Mouse (Mus musculus) CH12.LX (cell line): ENCODE measurements around the gene Mlip. TPM values are rescaled to one million over a fixed set of nuclear protein-coding genes. Genes with fewer than 3 reads are reported as not detected.

Experiments used
- DNase-seq: peaks from one replicate; pipeline ENCODE4 v3.0.0-alpha.2; 2013; ENCODE audit errors: extremely low read depth
- H3K27ac ChIP-seq: 2 replicates; pipeline ENCODE4 v1.5.1; 2012; ENCODE audit warnings: low read depth, mild to moderate bottlenecking, control low read depth, moderate library complexity; ENCODE audit not compliant: insufficient read depth
- H3K27me3 ChIP-seq: replicated peaks from 2 replicates; pipeline ENCODE3; 2012; ENCODE audit warnings: inconsistent platforms
- H3K36me3 ChIP-seq, 2 experiments: replicated peaks in 1 of 2; 2 replicates each; pipeline versions ENCODE3 to v1.6.1; 2012; ENCODE audit warnings: inconsistent platforms in 1 of 2, low read length in 1 of 2, mild to moderate bottlenecking in 1 of 2, mixed read lengths in 1 of 2, moderate library complexity in 1 of 2; ENCODE audit not compliant: control insufficient read depth in 1 of 2, insufficient read depth in 1 of 2
- H3K4me1 ChIP-seq, 2 experiments: 2 replicates each; pipeline ENCODE4 v1.6.1; 2012; ENCODE audit warnings: inconsistent platforms in 1 of 2, moderate library complexity in 1 of 2; ENCODE audit not compliant: insufficient read depth in 2 of 2, control insufficient read depth in 1 of 2
- H3K4me2 ChIP-seq: 2 replicates; pipeline ENCODE4 v1.6.1; 2012; ENCODE audit warnings: low read depth, mild to moderate bottlenecking, control low read depth; ENCODE audit not compliant: poor library complexity, insufficient read depth, severe bottlenecking
- H3K4me3 ChIP-seq, 3 experiments: fragments of 150-350 bp in 1 of 3; sonication (generic) in 1 of 3; replicated peaks in 1 of 3; 2 replicates each; pipeline versions ENCODE3 to v1.5.1; 2011 to 2012; ENCODE audit warnings: low read depth in 2 of 3, low read length in 2 of 3, mild to moderate bottlenecking in 2 of 3, moderate library complexity in 2 of 3, control low read depth in 1 of 3, improper control_type of control experiment in 1 of 3, inconsistent platforms in 1 of 3, mixed read lengths in 1 of 3; ENCODE audit not compliant: poor library complexity in 1 of 3
- H3K79me2 ChIP-seq: replicated peaks from 2 replicates; pipeline ENCODE4 v1.6.1; 2012; ENCODE audit warnings: mild to moderate bottlenecking, moderate library complexity; ENCODE audit not compliant: control insufficient read depth, poor library complexity, insufficient read depth, severe bottlenecking; ENCODE audit errors: extremely low read depth
- H3K9ac ChIP-seq: 2 replicates; pipeline ENCODE4 v1.6.1; 2012; ENCODE audit warnings: low read depth, mild to moderate bottlenecking, control low read depth, moderate library complexity; ENCODE audit not compliant: insufficient read depth
- H3K9me3 ChIP-seq: replicated peaks from 2 replicates; pipeline ENCODE3; 2012; ENCODE audit warnings: low read length, inconsistent platforms, mixed read lengths
- CHD1 ChIP-seq: IDR thresholded peaks from 2 replicates; pipeline ENCODE4 v1.6.1; 2012; ENCODE audit warnings: low read depth, low read length, improper control_type of control experiment, inconsistent platforms
- CHD2 ChIP-seq: IDR thresholded peaks from 2 replicates; pipeline ENCODE4 v1.6.1; 2011; ENCODE audit warnings: low read length, improper control_type of control experiment
- ELF1 ChIP-seq: IDR thresholded peaks from 2 replicates; pipeline ENCODE4 v1.6.1; 2014; ENCODE audit warnings: low read depth, mild to moderate bottlenecking, inconsistent platforms, low read length, improper control_type of control experiment
- HCFC1 ChIP-seq: IDR thresholded peaks from 2 replicates; pipeline ENCODE4 v1.6.1; 2012; ENCODE audit warnings: low read depth, mild to moderate bottlenecking, inconsistent platforms, low read length, improper control_type of control experiment
- JUN ChIP-seq: IDR thresholded peaks from 2 replicates; pipeline ENCODE4 v1.6.1; 2011; ENCODE audit warnings: low read depth, mild to moderate bottlenecking, low read length, improper control_type of control experiment, moderate library complexity; ENCODE audit not compliant: insufficient read depth
- KAT2A ChIP-seq: IDR thresholded peaks from 2 replicates; pipeline ENCODE4 v1.6.1; 2012; ENCODE audit warnings: low read length, improper control_type of control experiment, inconsistent platforms; ENCODE audit not compliant: insufficient replicate concordance
- MAFK ChIP-seq: IDR thresholded peaks from 2 replicates; pipeline ENCODE4 v1.6.1; 2011; ENCODE audit warnings: low read length, improper control_type of control experiment; ENCODE audit not compliant: insufficient replicate concordance
- MAX ChIP-seq: IDR thresholded peaks from 2 replicates; pipeline ENCODE4 v1.6.1; 2011; ENCODE audit warnings: low read length, improper control_type of control experiment
- MAZ ChIP-seq: IDR thresholded peaks from 2 replicates; pipeline ENCODE4 v1.6.1; 2012; ENCODE audit warnings: low read depth, mild to moderate bottlenecking, inconsistent platforms, low read length, improper control_type of control experiment, moderate library complexity
- MYC ChIP-seq: IDR thresholded peaks from 2 replicates; pipeline ENCODE4 v1.6.1; 2011; ENCODE audit warnings: low read depth, mild to moderate bottlenecking, improper control_type of control experiment, low read length
- NRF1 ChIP-seq: IDR thresholded peaks from 2 replicates; pipeline ENCODE4 v1.6.1; 2014; ENCODE audit warnings: low read depth, mild to moderate bottlenecking, inconsistent platforms, low read length, improper control_type of control experiment, moderate library complexity
- PAX5 ChIP-seq: IDR thresholded peaks from 2 replicates; pipeline ENCODE4 v1.6.1; 2012; ENCODE audit warnings: low read length, inconsistent platforms, mixed read lengths
- POLR2A ChIP-seq: IDR thresholded peaks from 2 replicates; pipeline ENCODE4 v1.6.1; 2011; ENCODE audit warnings: low read depth, mild to moderate bottlenecking, improper control_type of control experiment, low read length
- POLR2AphosphoS2 ChIP-seq: IDR thresholded peaks from 2 replicates; pipeline ENCODE4 v1.6.1; 2011; ENCODE audit warnings: low read depth, low read length, improper control_type of control experiment
- RCOR1 ChIP-seq: conservative IDR thresholded peaks from 2 replicates; pipeline ENCODE4 v1.6.1; 2012; ENCODE audit warnings: low read depth, mild to moderate bottlenecking, inconsistent platforms, low read length, improper control_type of control experiment
- SIN3A ChIP-seq: IDR thresholded peaks from 2 replicates; pipeline ENCODE4 v1.6.1; 2012; ENCODE audit warnings: low read length, improper control_type of control experiment, inconsistent platforms
- SMC3 ChIP-seq: IDR thresholded peaks from 2 replicates; pipeline ENCODE4 v1.6.1; 2011; ENCODE audit warnings: low read depth, low read length, improper control_type of control experiment
- TBP ChIP-seq: conservative IDR thresholded peaks from 2 replicates; pipeline ENCODE4 v1.6.1; 2011; ENCODE audit warnings: low read depth, low read length, improper control_type of control experiment
- UBTF ChIP-seq: IDR thresholded peaks from 2 replicates; pipeline ENCODE4 v1.6.1; 2012; ENCODE audit warnings: low read depth, mild to moderate bottlenecking, inconsistent platforms, low read length, improper control_type of control experiment, moderate library complexity
- ZC3H11A ChIP-seq: IDR thresholded peaks from 2 replicates; pipeline ENCODE4 v1.6.1; 2012; ENCODE audit warnings: low read depth, mild to moderate bottlenecking, inconsistent platforms, low read length, improper control_type of control experiment
- ZKSCAN1 ChIP-seq: IDR thresholded peaks from 2 replicates; pipeline ENCODE4 v1.6.1; 2012; ENCODE audit warnings: low read depth, inconsistent platforms, low read length, improper control_type of control experiment, borderline replicate concordance
- ZMIZ1 ChIP-seq: IDR thresholded peaks from 2 replicates; pipeline ENCODE4 v1.6.1; 2012; ENCODE audit warnings: low read depth, mild to moderate bottlenecking, inconsistent platforms, low read length, improper control_type of control experiment
- dilution Hi-C: fragments of 300-500 bp; cut with MboI; formaldehyde crosslinking; loops from 2 replicates; pipeline ENCODE4 v1.14.3; 2020; ENCODE audit warnings: low sequenced_read_pairs; ENCODE audit not compliant: extremely low pct_unique_long_range_greater_than_20kb, extremely low pct_ligation_motif_present
- in situ Hi-C: fragments of 300-500 bp; cut with MboI; formaldehyde crosslinking; loops from 3 replicates; pipeline ENCODE4 v1.14.3; 2019; ENCODE audit warnings: low sequenced_read_pairs, low pct_ligation_motif_present, low pct_unique_long_range_greater_than_20kb, mixed read lengths
- polyA plus RNA-seq: library from polyadenylated mRNA; unstranded; fragments of >175 nt; gene quantifications from 2 replicates; pipeline ENCODE4 v1.2.1, GENCODE M21; 2012; ENCODE audit warnings: low read depth; ENCODE audit not compliant: insufficient read length
- total RNA-seq, 2 experiments: library from RNA; depleted of rRNA; stranded (reverse); fragments of 300-350 nt in 1 of 2; fragments of >200 nt in 1 of 2; gene quantifications; 2 replicates each; pipeline ENCODE4 v1.2.3; 2012 to 2014

Gene Mlip
- total and polyA plus RNA-seq, 3 experiments: not detected

DNA sequence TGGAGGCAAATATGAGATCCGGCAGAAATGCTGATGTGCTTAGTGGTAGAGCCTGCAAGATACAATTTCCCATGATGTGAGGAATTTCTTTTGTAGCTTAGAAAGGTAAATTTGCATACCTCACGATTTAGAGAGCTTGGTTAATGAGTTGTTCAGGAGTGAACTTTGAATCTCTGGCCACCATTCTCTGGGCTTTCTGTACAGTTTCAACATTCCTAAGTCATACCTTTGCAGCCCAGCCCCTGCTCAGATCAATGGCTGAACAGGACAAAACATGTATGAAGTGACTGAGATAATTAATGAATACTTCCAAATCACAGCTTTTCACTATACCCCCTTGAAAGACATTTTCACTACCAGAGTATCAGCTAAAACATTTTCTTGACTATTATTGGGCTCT lies 281.1 kb downstream of the Mlip start:
- Histone ChIP-seq H3K27me3 (no peaks in the 10 kb centered on the region), H3K9ac (no peak overlapping the region), H3K27ac (no peak overlapping the region), H3K4me2 (no peak overlapping the region), H3K9me3 (no peaks in the 10 kb centered on the region), H3K4me3 (no peak overlapping the region), H3K79me2 (no peaks in the 10 kb centered on the region), H3K36me3 (no peaks in the 10 kb centered on the region), H3K4me1 (no peaks in the 10 kb centered on the region)
- in situ Hi-C loops: no loop called here
- TF ChIP-seq POLR2AphosphoS2 (no peak), RCOR1 (no peak), CHD2 (no peak), KAT2A (no peak), NRF1 (no peak), MAX (no peak), ELF1 (no peak), ZC3H11A (no peak), MYC (no peak), TBP (no peak), MAZ (no peak), CHD1 (no peak), ZMIZ1 (no peak), UBTF (no peak), HCFC1 (no peak), SMC3 (no peak), SIN3A (no peak), PAX5 (no peak), POLR2A (no peak)
- no peak for DNase-seq
- dilution Hi-C loops: no loop called here

DNA sequence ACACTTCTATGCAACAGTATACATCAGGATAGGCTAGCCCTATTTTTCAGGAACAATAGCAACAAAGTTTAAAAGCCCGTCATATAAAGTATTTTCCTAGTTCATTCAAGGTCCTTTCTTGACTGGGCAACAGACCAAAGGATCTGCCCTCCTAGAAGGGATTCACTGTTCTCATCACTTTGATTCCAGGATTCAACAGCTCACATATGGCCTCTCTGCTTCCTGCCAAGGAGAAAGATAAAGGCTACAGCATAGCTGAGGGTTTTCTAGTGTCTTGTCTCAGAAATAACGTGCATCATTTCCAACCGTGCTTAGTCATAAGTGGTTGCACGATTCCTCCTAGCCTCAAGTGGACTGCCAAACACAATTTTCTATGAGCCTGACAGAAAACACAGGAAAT lies 296.2 kb downstream of the Mlip start:
- Histone ChIP-seq H3K36me3 (no peaks in the 10 kb centered on the region), H3K9ac (no peak overlapping the region), H3K4me3 (no peak overlapping the region), H3K4me2 (no peak overlapping the region), H3K79me2 (no peaks in the 10 kb centered on the region), H3K9me3 (no peaks in the 10 kb centered on the region), H3K27me3 (no peaks in the 10 kb centered on the region), H3K4me1 (peaks cover 0 to 1% of the 10 kb centered on the region in 2 experiments; a peak in 2 of 4 replicates), H3K27ac (no peak overlapping the region)
- DNase-seq: no peak
- dilution Hi-C loops (no loop called here), in situ Hi-C loops (no loop called here)
- TF ChIP-seq ZMIZ1 (no peak), POLR2AphosphoS2 (no peak), SMC3 (no peak), JUN (no peak), MAFK (no peak), ZKSCAN1 (no peak), ZC3H11A (no peak)
